Mouse (Mus musculus) lung, postnatal 0 days (tissue): Measurements from ENCODE around the gene Zfp81. TPM values are rescaled to one million over a fixed set of nuclear protein-coding genes. Genes with fewer than 3 reads are reported as not detected.
"Not testable (repeated sequence)": the region's sequence is repeated elsewhere in the genome, so short reads cannot be mapped to it uniquely, and the experiment has no call there.

Experiments used
- ATAC-seq: fragments of 200-750 bp; cut with Nextera tagmentation; 2 replicates; pipeline ENCODE4 v1.8.0; 2017; ENCODE audit warnings: moderate library complexity
- DNase-seq: peaks from one replicate; pipeline ENCODE4 v3.0.0-alpha.2; 2016; ENCODE audit warnings: low spot score
- H3K27ac ChIP-seq: fragments of 300-500 bp; sonication (generic); 2 replicates; pipeline ENCODE4 v1.5.1; 2014; ENCODE audit warnings: antibody characterized with exemption, mild to moderate bottlenecking, low read length, mixed read lengths
- H3K27me3 ChIP-seq: fragments of 300-500 bp; sonication (generic); replicated peaks from 2 replicates; pipeline ENCODE4 v1.6.1; 2014; ENCODE audit warnings: low read length, mixed read lengths; ENCODE audit not compliant: insufficient read depth
- H3K36me3 ChIP-seq: fragments of 300-500 bp; sonication (generic); 2 replicates; pipeline ENCODE4 v1.6.1; 2014; ENCODE audit warnings: low read length, mixed read lengths; ENCODE audit not compliant: insufficient read depth
- H3K4me1 ChIP-seq: fragments of 300-500 bp; sonication (generic); 2 replicates; pipeline ENCODE4 v1.6.1; 2014; ENCODE audit warnings: antibody characterized with exemption, low read depth, low read length, mixed read lengths; ENCODE audit not compliant: insufficient read depth
- H3K4me2 ChIP-seq: fragments of 300-500 bp; sonication (generic); replicated peaks from 2 replicates; pipeline ENCODE4 v1.6.1; 2014; ENCODE audit warnings: low read depth, mild to moderate bottlenecking, low read length, moderate library complexity, mixed read lengths
- H3K4me3 ChIP-seq: fragments of 300-500 bp; sonication (generic); 2 replicates; pipeline ENCODE4 v1.5.1; 2014; ENCODE audit warnings: low read depth, low read length
- H3K9ac ChIP-seq: fragments of 300-500 bp; sonication (generic); replicated peaks from 2 replicates; pipeline ENCODE4 v1.6.1; 2014; ENCODE audit warnings: low read depth, mild to moderate bottlenecking
- H3K9me3 ChIP-seq: fragments of 300-500 bp; sonication (generic); 2 replicates; pipeline ENCODE4 v1.6.1; 2016; ENCODE audit warnings: low read length, mixed read lengths
- CTCF ChIP-seq: IDR thresholded peaks from 2 replicates; pipeline ENCODE4 v1.5.1; 2016; ENCODE audit warnings: antibody characterized with exemption, mild to moderate bottlenecking
- EP300 ChIP-seq: IDR thresholded peaks from 2 replicates; pipeline ENCODE4 v1.6.1; 2016; ENCODE audit warnings: antibody characterized with exemption, mild to moderate bottlenecking, control low read depth
- WGBS: fragments of 180-500 bp; shearing (Covaris S2); extraction: QIAGEN DNeasy Blood & Tissue Kit; methylation state at CpG from one replicate; pipeline ENCODE4 v1.1.7; 2014; 5-methylcytosine and 5-hydroxymethylcytosine counted together
- polyA plus RNA-seq: library from polyadenylated mRNA; unstranded; fragments of >200 nt; fragmentation: Nextera tagmentation; extraction: Ambion mirVana; gene quantifications from 2 replicates; pipeline ENCODE4 v1.2.1, GENCODE M21; 2015

Gene Zfp81
- polyA plus RNA-seq, result 3.7 and 4.4 TPM in 2 replicates

- 5% methylated on average over 47 of the region's 47 CpGs for WGBS
- peak; percentile 22; the same call in 1 of the 2 replicates for TF ChIP-seq CTCF
- no peak for TF ChIP-seq EP300
- H3K27ac ChIP-seq, result peak within 1 kb of the TSS; percentile 71
- H3K4me3 ChIP-seq, result peak within 1 kb of the TSS; percentile 77
- H3K36me3 ChIP-seq, result no peaks in the 10 kb centered on the region
- ATAC-seq (peak; percentile 100), DNase-seq (peak; percentile 95)
- no peaks in the 10 kb centered on the region for H3K27me3 ChIP-seq
- H3K4me1 ChIP-seq, result peaks cover 6% of the 10 kb centered on the region; the same call in 1 of the 2 replicates
- no peaks in the 10 kb centered on the region for H3K9me3 ChIP-seq
- peak within 1 kb of the TSS; percentile 73 for H3K9ac ChIP-seq
- H3K4me2 ChIP-seq, result peak within 1 kb of the TSS; percentile 82
These were observed at the start of gene Zfp81 for GRCm38 (mm10) chr17:33358411-33359384. Gene Zfp81, minus strand, starts transcription at chr17:33358878.

- peak; percentile 98 for DNase-seq
- peak within 1 kb of the TSS; percentile 65 for H3K4me2 ChIP-seq
- WGBS, result under 1% methylated on average over 44 of the region's 44 CpGs
- TF ChIP-seq CTCF (no peak; the same call in 1 of the 2 replicates), EP300 (peak; percentile 77; the same call in 1 of the 2 replicates)
- no peaks in the 10 kb centered on the region for H3K4me1 ChIP-seq
- H3K9ac ChIP-seq, result peak within 1 kb of the TSS; percentile 54
- peak within 1 kb of the TSS; percentile 72 for H3K4me3 ChIP-seq
- H3K27me3 ChIP-seq, result no peaks in the 10 kb centered on the region
- no peaks in the 10 kb centered on the region for H3K36me3 ChIP-seq
- H3K27ac ChIP-seq, result peak within 1 kb of the TSS; percentile 60
- H3K9me3 ChIP-seq, result no peaks in the 10 kb centered on the region
- ATAC-seq, result peak; percentile 99
These were observed 35.7 kb upstream of the Zfp81 start, which contains the start of gene Zfp101 for GRCm38 (mm10) chr17:33394182-33395034. Gene Zfp101, minus strand, starts transcription at chr17:33394641.

GRCm38 (mm10) chr17:33392271-33392670 is 33.6 kb upstream of the Zfp81 start:
- DNase-seq, result no peak
- TF ChIP-seq EP300 (no peak), CTCF (no peak)
- Histone ChIP-seq H3K4me3 (no peak overlapping the region), H3K27me3 (no peaks in the 10 kb centered on the region), H3K36me3 (no peaks in the 10 kb centered on the region), H3K27ac (no peak overlapping the region), H3K9me3 (no peaks in the 10 kb centered on the region), H3K4me1 (no peaks in the 10 kb centered on the region), H3K9ac (no peak overlapping the region), H3K4me2 (no peak overlapping the region)
- no peak for ATAC-seq
- 91% methylated on average over 5 of the region's 5 CpGs for WGBS

GRCm38 (mm10) chr17:33385705-33386104 is 27.0 kb upstream of the Zfp81 start:
- H3K4me2 ChIP-seq, result no peak overlapping the region
- ATAC-seq (no peak), DNase-seq (no peak)
- no peaks in the 10 kb centered on the region for H3K4me1 ChIP-seq
- H3K27ac ChIP-seq, result no peak overlapping the region
- H3K9ac ChIP-seq, result no peak overlapping the region
- TF ChIP-seq CTCF, result no peak
- no peak for TF ChIP-seq EP300
- no peaks in the 10 kb centered on the region for H3K9me3 ChIP-seq
- peaks cover 26% of the 10 kb centered on the region; the same call in 1 of the 2 replicates for H3K36me3 ChIP-seq
- no peaks in the 10 kb centered on the region for H3K27me3 ChIP-seq
- H3K4me3 ChIP-seq, result no peak overlapping the region

GRCm38 (mm10) chr17:33372795-33373194 is 14.1 kb upstream of the Zfp81 start:
- Histone ChIP-seq H3K27ac (no peak overlapping the region), H3K27me3 (no peaks in the 10 kb centered on the region), H3K9me3 (no peaks in the 10 kb centered on the region), H3K36me3 (no peaks in the 10 kb centered on the region), H3K4me2 (no peak overlapping the region), H3K9ac (no peak overlapping the region), H3K4me1 (no peaks in the 10 kb centered on the region), H3K4me3 (no peak overlapping the region)
- 94% methylated on average over 3 of the region's 3 CpGs for WGBS
- DNase-seq (no peak), ATAC-seq (no peak)
- no peak for TF ChIP-seq EP300
- TF ChIP-seq CTCF, result no peak

GRCm38 (mm10) chr17:33352981-33353380 is 5.7 kb downstream of the Zfp81 start:
- Histone ChIP-seq H3K27ac (no peak overlapping the region), H3K9me3 (no peaks in the 10 kb centered on the region; the same call in 1 of the 2 replicates), H3K4me1 (0 out of 2 replicates have a peak, but pooled peaks cover under 1% of the 10 kb centered on the region), H3K4me2 (no peak overlapping the region), H3K27me3 (no peaks in the 10 kb centered on the region), H3K9ac (no peak overlapping the region), H3K4me3 (no peak overlapping the region), H3K36me3 (no peaks in the 10 kb centered on the region)
- 100% methylated on average over 1 of the region's 1 CpGs for WGBS
- TF ChIP-seq EP300 (no peak), CTCF (no peak)
- ATAC-seq, result no peak
- DNase-seq, result no peak

GRCm38 (mm10) chr17:33289876-33290149 is 68.9 kb downstream of the Zfp81 start:
- not testable (repeated sequence) for H3K4me2 ChIP-seq, ATAC-seq
- no CpG with 5 or more reads among the region's 9 CpGs for WGBS

GRCm38 (mm10) chr17:33289039-33289875 is 69.4 kb downstream of the Zfp81 start, which contains the start of gene Zfp955b:
Gene Zfp955b, plus strand, starts transcription at chr17:33289544.
- not testable (repeated sequence) for H3K4me3 ChIP-seq, H3K9me3 ChIP-seq, H3K4me2 ChIP-seq, DNase-seq, H3K9ac ChIP-seq, H3K36me3 ChIP-seq, H3K27ac ChIP-seq, H3K4me1 ChIP-seq, H3K27me3 ChIP-seq
- peak; percentile 100 for ATAC-seq
- no CpG with 5 or more reads among the region's 25 CpGs for WGBS

More at GRCm38 (mm10) chr17:33289876-33290149, 68.9 kb downstream of the Zfp81 start:
- not testable (repeated sequence) for H3K27ac ChIP-seq, H3K36me3 ChIP-seq, H3K4me3 ChIP-seq, H3K9me3 ChIP-seq, H3K27me3 ChIP-seq, H3K9ac ChIP-seq, H3K4me1 ChIP-seq, DNase-seq
